Mouse (Mus musculus) kidney, adult 9 months (tissue): ENCODE data around the gene Nckap5.

Experiments
- DNase-seq: peaks from one replicate; pipeline ENCODE4 v3.0.0; 2022

Gene Nckap5

GRCm38 (mm10) chr1:126547979-126548378 lies 282.6 kb downstream of the Nckap5 start:
- DNase-seq, result no peak

DNA sequence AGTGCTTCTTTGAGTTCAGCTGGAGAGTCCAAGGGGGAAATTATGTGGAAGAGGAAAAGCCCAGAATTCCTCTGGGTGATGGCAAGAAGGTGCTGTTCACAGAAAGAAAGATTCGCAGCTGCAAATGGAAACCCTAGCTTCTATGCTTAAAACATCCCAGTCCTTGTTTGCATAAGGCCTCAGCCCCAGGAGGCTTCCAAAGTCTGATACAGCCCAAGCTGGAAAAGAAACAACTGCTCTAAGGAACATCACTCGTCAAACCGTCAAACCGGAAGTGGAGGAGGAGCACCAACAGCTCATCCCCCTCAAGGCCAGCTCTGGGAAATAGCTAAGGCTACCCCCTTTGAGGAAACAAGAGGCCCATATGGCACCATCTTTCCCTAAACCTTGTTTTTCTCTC lies 286.1 kb downstream of the Nckap5 start:
- DNase-seq, result no peak

GRCm38 (mm10) chr1:126537223-126537757 lies 293.3 kb downstream of the Nckap5 start:
- DNase-seq, result no peak

DNA sequence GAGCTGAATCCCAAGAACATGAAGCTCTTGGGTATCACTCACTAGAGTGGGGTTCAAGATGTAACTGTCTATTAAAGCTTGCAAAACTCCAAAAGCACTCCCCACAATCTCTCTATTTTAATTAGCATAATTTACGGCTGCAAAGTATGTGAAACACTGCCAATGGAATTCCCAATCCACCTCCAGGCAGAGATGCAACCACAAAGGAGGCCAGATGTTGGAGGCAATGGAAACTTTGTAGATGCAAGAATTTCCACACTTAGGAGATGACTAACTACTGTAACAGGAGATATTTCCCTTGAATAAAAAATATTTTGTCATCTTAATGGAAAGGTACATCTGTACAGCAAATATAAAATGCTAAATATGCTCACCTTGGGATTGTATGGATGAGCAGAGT lies 295.1 kb downstream of the Nckap5 start:
- DNase-seq, result no peak

DNA sequence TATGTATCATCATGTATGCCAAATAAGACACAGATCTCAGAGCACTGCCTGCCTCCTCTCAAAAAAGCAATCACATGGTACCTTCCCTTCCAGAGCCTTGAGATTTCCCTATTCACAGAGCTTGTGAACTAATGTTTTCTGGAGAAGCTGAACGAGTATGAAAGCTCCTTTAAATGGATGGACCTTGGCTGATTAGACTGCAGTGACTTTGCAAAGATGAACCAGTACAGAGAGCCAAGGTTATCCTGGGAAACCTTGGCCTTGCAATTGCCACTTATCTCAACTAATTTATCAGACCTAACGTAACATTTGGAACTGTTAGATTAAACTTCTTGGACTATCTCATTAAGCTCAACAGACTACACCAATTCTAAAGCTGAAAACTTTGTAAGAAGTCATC lies 296.6 kb downstream of the Nckap5 start:
- no peak for DNase-seq

GRCm38 (mm10) chr1:126528043-126528598 lies 302.5 kb downstream of the Nckap5 start:
- DNase-seq, result no peak

- no peak for DNase-seq
These were observed 312.5 kb downstream of the Nckap5 start for GRCm38 (mm10) chr1:126518067-126518466.

DNA sequence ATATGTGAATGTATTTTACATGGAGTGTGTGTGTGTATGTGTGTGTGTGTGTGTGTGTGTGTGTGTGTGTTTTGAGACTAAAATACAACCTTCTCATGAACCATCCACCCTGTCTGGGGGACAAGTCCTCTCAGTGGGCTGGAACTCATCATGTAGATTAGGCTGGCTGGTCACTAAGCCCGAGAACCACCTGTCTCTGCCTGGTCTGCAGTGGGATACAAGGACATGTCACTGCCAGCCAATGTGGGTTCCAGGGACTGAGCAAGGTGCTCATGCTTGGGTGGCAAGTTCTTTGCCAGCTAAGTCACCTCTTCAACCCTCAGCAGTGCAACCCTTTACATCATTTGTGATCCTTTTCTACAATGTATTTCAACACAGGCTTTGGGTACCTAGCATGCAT lies 313.2 kb downstream of the Nckap5 start:
- DNase-seq, result no peak

GRCm38 (mm10) chr1:126515054-126515756 lies 315.4 kb downstream of the Nckap5 start:
- DNase-seq, result no peak

DNA sequence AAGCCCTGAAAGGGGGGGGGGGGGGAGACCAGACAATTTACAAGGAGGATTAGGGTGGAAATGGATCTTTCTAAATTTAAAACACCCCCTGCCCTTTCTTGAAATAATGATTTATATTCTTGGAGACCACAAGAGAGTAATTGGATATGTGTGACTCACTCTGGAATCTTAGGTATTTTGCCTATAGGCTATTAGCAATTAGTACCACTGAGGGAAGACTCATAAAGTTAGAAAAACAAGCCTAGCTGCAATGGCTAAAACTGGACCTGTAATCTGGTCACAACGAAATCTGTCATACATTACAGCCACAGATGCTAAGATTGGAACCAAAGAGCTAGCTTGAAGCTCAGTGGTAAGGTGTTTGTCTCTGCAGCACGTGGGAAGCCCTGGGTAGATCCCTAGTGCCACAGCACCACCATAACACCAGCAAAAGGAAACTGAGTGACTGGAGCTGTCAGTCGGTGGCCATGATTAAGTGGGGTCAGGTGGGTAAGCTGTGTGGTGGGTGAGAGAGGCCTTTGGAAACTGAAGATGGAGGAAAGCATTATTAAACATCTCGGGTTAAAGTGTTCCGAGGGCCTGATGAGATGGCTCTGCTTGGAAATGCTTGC lies 318.7 kb downstream of the Nckap5 start:
- peak; percentile 8 for DNase-seq

- DNase-seq, result no peak
These were observed 325.9 kb downstream of the Nckap5 start for GRCm38 (mm10) chr1:126504717-126505116.

DNA sequence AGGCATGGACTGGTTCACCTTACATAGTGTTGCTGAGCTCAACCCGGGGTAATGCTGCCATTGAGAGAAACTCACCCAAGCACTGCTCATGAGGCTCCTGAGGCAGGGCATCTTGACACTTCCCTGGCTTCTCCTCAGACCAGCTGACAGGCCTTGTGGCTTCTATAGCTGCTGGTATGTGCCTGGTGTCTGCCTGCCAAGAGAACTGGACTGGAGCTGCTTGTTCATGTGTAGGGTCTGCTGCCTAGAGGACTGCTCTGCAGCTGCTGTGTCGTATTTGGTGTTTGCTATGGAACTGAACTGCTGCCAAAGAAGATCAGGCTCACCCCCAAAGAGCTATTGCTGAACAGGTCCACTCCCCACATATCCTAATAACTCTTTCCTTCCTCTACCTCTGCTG lies 327.9 kb downstream of the Nckap5 start:
- no peak for DNase-seq

- no peak for DNase-seq
These were observed 333.9 kb downstream of the Nckap5 start for GRCm38 (mm10) chr1:126496722-126497121.

- no peak for DNase-seq
These were observed 338.2 kb downstream of the Nckap5 start for GRCm38 (mm10) chr1:126492206-126493071.

DNA sequence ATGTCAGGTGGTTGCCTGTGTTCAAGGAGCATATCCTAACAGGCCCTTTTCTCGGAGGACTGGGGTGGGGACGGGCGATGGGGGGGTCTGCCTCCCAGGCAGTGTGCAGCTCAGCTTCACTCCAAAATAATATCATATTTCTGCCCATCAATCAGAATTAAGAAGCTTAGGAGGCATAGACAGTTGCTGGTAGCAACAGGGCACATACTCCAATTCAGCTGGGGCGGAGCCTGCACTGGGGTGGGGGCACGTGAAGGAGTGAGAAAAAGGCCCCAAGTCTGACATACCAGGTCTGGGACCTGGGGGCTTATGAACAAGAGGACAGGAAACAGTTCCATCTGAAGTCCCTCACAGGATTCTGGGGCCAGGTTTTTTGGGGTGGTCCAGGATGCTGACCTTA lies 339.2 kb downstream of the Nckap5 start:
- no peak for DNase-seq

DNA sequence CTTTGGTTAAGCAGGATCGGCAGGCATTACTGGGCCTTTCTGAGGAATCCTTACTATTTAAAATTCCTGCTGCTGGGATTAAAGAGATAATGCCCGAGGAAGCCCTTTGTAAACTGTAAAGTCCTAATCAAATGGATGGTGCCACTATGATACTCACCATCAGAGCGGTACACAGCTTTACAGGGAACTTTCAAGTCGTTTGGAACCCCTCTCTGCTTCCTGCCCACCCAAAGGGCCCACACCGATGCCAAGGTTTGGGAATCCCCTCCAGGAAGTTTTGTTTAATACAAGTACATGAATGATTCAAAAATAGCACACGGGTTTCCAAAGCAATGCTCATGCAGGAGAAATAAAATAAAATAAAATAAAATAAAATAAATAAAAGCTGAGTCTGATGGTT lies 340.3 kb downstream of the Nckap5 start:
- DNase-seq, result no peak

DNA sequence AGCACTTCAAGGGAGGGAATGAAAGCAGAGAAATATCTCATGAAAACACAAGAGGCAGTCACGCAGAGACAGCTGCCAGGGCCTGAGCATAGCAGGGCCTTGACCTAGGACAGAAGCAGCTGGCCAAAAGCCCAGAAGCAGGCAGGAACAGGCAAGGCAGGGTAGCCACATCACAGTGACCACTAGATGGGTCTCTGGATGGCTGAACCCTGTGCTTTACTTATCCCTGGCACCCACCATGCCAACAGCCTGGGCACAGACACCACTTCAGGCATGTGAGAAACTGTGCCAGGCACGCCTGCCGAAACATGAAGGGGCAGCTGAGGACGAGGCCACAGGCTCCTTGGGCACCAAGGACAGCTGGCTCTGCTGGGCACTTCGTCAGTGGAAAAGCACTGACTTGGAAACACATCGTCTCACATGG lies 345.9 kb downstream of the Nckap5 start:
- peak; percentile 51 for DNase-seq

GRCm38 (mm10) chr1:126483665-126484064 lies 346.9 kb downstream of the Nckap5 start:
- no peak for DNase-seq

DNA sequence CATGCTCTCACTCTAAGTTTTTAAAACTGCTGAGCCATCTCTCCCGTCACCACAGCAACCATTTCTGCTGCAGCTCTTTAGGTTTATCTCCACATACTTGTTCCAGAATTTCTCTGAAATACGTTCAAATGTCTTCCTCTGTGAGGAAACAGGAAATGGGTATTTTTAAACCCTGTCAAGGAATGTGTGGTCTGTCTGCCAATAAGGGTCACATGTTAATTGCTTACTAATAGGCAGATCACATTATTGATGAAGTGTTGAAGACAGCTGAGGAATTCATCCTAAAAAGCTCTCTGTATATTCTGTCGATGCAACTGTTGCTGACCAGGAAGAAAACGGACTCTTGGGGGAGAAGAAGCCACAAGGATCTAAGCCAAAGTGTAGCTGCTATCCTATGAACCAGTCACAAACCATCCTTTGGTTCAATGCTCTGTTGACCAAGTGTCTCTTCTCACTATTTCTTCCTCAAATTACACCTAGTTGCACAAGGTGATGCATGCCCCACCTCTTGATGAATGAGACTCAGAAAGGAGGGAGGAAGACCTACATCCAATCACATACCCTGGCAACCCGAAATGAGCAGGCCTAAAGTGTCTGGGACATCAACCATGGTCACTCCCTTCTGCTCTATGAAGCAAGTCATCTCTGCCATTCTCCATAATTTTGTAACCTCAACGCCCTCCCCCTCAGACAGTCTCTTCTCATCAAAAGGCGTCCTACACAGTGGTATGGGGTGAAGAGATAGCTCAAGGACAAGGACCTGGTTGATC lies 349.0 kb downstream of the Nckap5 start:
- DNase-seq, result no peak

- DNase-seq, result no peak
These were observed 357.6 kb downstream of the Nckap5 start for GRCm38 (mm10) chr1:126473044-126473443.

DNA sequence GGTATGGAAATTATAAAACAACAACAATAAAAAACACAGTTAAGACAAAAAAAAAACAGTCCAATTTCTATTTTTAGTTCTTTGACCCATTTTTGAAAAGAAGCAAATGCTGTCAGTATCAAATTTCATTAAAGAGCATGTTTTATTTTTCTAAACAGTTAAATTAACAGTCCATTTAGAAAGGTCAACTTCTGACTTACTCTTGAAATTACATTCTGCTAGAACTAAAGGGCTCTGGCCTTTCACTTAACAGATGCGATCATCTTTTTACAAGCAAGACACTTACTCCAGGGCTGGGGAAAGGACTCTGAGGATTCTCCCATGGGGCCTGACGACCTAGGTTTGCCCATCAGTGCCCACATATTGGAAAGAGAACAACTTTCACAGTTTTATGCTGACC lies 359.2 kb downstream of the Nckap5 start:
- no peak for DNase-seq

GRCm38 (mm10) chr1:126470883-126471282 lies 359.7 kb downstream of the Nckap5 start:
- no peak for DNase-seq
